Mouse (Mus musculus): ENCODE measurements at regions not wholly inside any gene's neighbourhood (a gene's known extent, or its start where the extent isn't known, plus 50 kb on each side); places are given as distances from the start of the nearest gene placed in this dataset.
A peak's percentile ranks its signal among the peaks of the same experiment; 100 is the strongest.

GRCm38 (mm10) chr12:13861226-13861625 lies 290.6 kb downstream of the Fam84a start:
- H3K27me3 ChIP-seq (ENCODE audit: control insufficient read depth, insufficient read depth, low read length), result no peaks in the 10 kb centered on the region
- no peak overlapping the region for H3K9ac ChIP-seq (ENCODE audit: low read length)
- no peak overlapping the region for H3K4me3 ChIP-seq (ENCODE audit: low read depth, low read length)
- ATAC-seq (ENCODE audit: insufficient read depth, low FRiP score, low TSS enrichment), result no peak
- no peak overlapping the region for H3K4me2 ChIP-seq (ENCODE audit: low read depth)
- DNase-seq (ENCODE audit: low spot score), result no peak
- H3K9me3 ChIP-seq (ENCODE audit: control insufficient read depth, low read length), result no peaks in the 10 kb centered on the region
- H3K4me1 ChIP-seq (ENCODE audit: control insufficient read depth, insufficient read depth, low read length), result no peaks in the 10 kb centered on the region
- 91% methylated on average over 7 of the region's 7 CpGs for WGBS
- H3K36me3 ChIP-seq (ENCODE audit: control insufficient read depth, insufficient read depth, low read length), result no peaks in the 10 kb centered on the region
- H3K27ac ChIP-seq (ENCODE audit: low read depth, low read length), result no peak overlapping the region

- Histone ChIP-seq H3K27ac (ENCODE audit: low read depth, low read length) (no peak overlapping the region), H3K36me3 (ENCODE audit: control insufficient read depth, insufficient read depth, low read length) (no peaks in the 10 kb centered on the region), H3K4me3 (ENCODE audit: low read depth, low read length) (no peak overlapping the region), H3K4me2 (ENCODE audit: low read depth) (no peak overlapping the region), H3K9me3 (ENCODE audit: control insufficient read depth, low read length) (no peaks in the 10 kb centered on the region), H3K9ac (ENCODE audit: low read length) (no peak overlapping the region), H3K4me1 (ENCODE audit: control insufficient read depth, insufficient read depth, low read length) (no peaks in the 10 kb centered on the region), H3K27me3 (ENCODE audit: control insufficient read depth, insufficient read depth, low read length) (no peaks in the 10 kb centered on the region)
- peak; percentile 22 for DNase-seq (ENCODE audit: low spot score)
- peak; percentile 9; the same call in 1 of the 2 replicates for ATAC-seq (ENCODE audit: insufficient read depth, low FRiP score, low TSS enrichment)
- 66% methylated on average over 13 of the region's 13 CpGs for WGBS
Measured at GRCm38 (mm10) chr12:13844532-13845485, 307.0 kb downstream of the Fam84a start.

- ATAC-seq (ENCODE audit: insufficient read depth, low FRiP score, low TSS enrichment) (no peak), DNase-seq (ENCODE audit: low spot score) (no peak)
- H3K9ac ChIP-seq (ENCODE audit: low read length), result no peak overlapping the region
- 69% methylated on average over 5 of the region's 5 CpGs for WGBS
- no peak overlapping the region for H3K27ac ChIP-seq (ENCODE audit: low read depth, low read length)
- no peaks in the 10 kb centered on the region for H3K9me3 ChIP-seq (ENCODE audit: control insufficient read depth, low read length)
- H3K36me3 ChIP-seq (ENCODE audit: control insufficient read depth, insufficient read depth, low read length), result no peaks in the 10 kb centered on the region
- H3K4me2 ChIP-seq (ENCODE audit: low read depth), result no peak overlapping the region
- H3K27me3 ChIP-seq (ENCODE audit: control insufficient read depth, insufficient read depth, low read length), result no peaks in the 10 kb centered on the region
- H3K4me1 ChIP-seq (ENCODE audit: control insufficient read depth, insufficient read depth, low read length), result no peaks in the 10 kb centered on the region
- no peak overlapping the region for H3K4me3 ChIP-seq (ENCODE audit: low read depth, low read length)
Measured at GRCm38 (mm10) chr12:13843423-13844080, 308.3 kb downstream of the Fam84a start.

GRCm38 (mm10) chr12:13841238-13841637 lies 310.6 kb downstream of the Fam84a start:
- H3K9ac ChIP-seq (ENCODE audit: low read length), result no peak overlapping the region
- H3K36me3 ChIP-seq (ENCODE audit: control insufficient read depth, insufficient read depth, low read length), result no peaks in the 10 kb centered on the region
- H3K4me2 ChIP-seq (ENCODE audit: low read depth), result no peak overlapping the region
- no peak overlapping the region for H3K4me3 ChIP-seq (ENCODE audit: low read depth, low read length)
- no peaks in the 10 kb centered on the region for H3K27me3 ChIP-seq (ENCODE audit: control insufficient read depth, insufficient read depth, low read length)
- no peaks in the 10 kb centered on the region for H3K4me1 ChIP-seq (ENCODE audit: control insufficient read depth, insufficient read depth, low read length)
- ATAC-seq (ENCODE audit: insufficient read depth, low FRiP score, low TSS enrichment) (no peak), DNase-seq (ENCODE audit: low spot score) (no peak)
- H3K27ac ChIP-seq (ENCODE audit: low read depth, low read length), result no peak overlapping the region
- no peaks in the 10 kb centered on the region for H3K9me3 ChIP-seq (ENCODE audit: control insufficient read depth, low read length)
- WGBS, result 85% methylated on average over 1 of the region's 1 CpGs

GRCm38 (mm10) chr12:13834723-13835122 lies 317.1 kb downstream of the Fam84a start:
- H3K4me3 ChIP-seq (ENCODE audit: low read depth, low read length), result no peak overlapping the region
- no peaks in the 10 kb centered on the region for H3K4me1 ChIP-seq (ENCODE audit: control insufficient read depth, insufficient read depth, low read length)
- H3K9ac ChIP-seq (ENCODE audit: low read length), result no peak overlapping the region
- H3K9me3 ChIP-seq (ENCODE audit: control insufficient read depth, low read length), result no peaks in the 10 kb centered on the region
- no peak for ATAC-seq (ENCODE audit: insufficient read depth, low FRiP score, low TSS enrichment)
- WGBS, result 90% methylated on average over 3 of the region's 3 CpGs
- no peaks in the 10 kb centered on the region for H3K36me3 ChIP-seq (ENCODE audit: control insufficient read depth, insufficient read depth, low read length)
- H3K27me3 ChIP-seq (ENCODE audit: control insufficient read depth, insufficient read depth, low read length), result no peaks in the 10 kb centered on the region
- no peak overlapping the region for H3K27ac ChIP-seq (ENCODE audit: low read depth, low read length)
- no peak overlapping the region for H3K4me2 ChIP-seq (ENCODE audit: low read depth)
- DNase-seq (ENCODE audit: low spot score), result no peak

GRCm38 (mm10) chr12:13825899-13826298 lies 326.0 kb downstream of the Fam84a start:
- H3K36me3 ChIP-seq (ENCODE audit: control insufficient read depth, insufficient read depth, low read length), result no peaks in the 10 kb centered on the region
- H3K9ac ChIP-seq (ENCODE audit: low read length), result no peak overlapping the region
- no peak overlapping the region for H3K4me2 ChIP-seq (ENCODE audit: low read depth)
- ATAC-seq (ENCODE audit: insufficient read depth, low FRiP score, low TSS enrichment) (no peak), DNase-seq (ENCODE audit: low spot score) (no peak)
- no peak overlapping the region for H3K4me3 ChIP-seq (ENCODE audit: low read depth, low read length)
- H3K27me3 ChIP-seq (ENCODE audit: control insufficient read depth, insufficient read depth, low read length), result no peaks in the 10 kb centered on the region
- H3K9me3 ChIP-seq (ENCODE audit: control insufficient read depth, low read length), result no peaks in the 10 kb centered on the region
- H3K4me1 ChIP-seq (ENCODE audit: control insufficient read depth, insufficient read depth, low read length), result no peaks in the 10 kb centered on the region
- H3K27ac ChIP-seq (ENCODE audit: low read depth, low read length), result no peak overlapping the region

- DNase-seq (ENCODE audit: low spot score), result no peak
- Histone ChIP-seq H3K27me3 (ENCODE audit: control insufficient read depth, insufficient read depth, low read length) (no peaks in the 10 kb centered on the region), H3K4me2 (ENCODE audit: low read depth) (no peak overlapping the region), H3K27ac (ENCODE audit: low read depth, low read length) (no peak overlapping the region), H3K4me3 (ENCODE audit: low read depth, low read length) (no peak overlapping the region), H3K9ac (ENCODE audit: low read length) (no peak overlapping the region), H3K36me3 (ENCODE audit: control insufficient read depth, insufficient read depth, low read length) (no peaks in the 10 kb centered on the region), H3K4me1 (ENCODE audit: control insufficient read depth, insufficient read depth, low read length) (no peaks in the 10 kb centered on the region), H3K9me3 (ENCODE audit: control insufficient read depth, low read length) (no peaks in the 10 kb centered on the region)
- no peak for ATAC-seq (ENCODE audit: insufficient read depth, low FRiP score, low TSS enrichment)
- 74% methylated on average over 2 of the region's 2 CpGs for WGBS
Measured at GRCm38 (mm10) chr12:13815500-13815899, 336.4 kb downstream of the Fam84a start.

- H3K9me3 ChIP-seq (ENCODE audit: control insufficient read depth, low read length), result no peaks in the 10 kb centered on the region
- no peak for DNase-seq (ENCODE audit: low spot score)
- H3K36me3 ChIP-seq (ENCODE audit: control insufficient read depth, insufficient read depth, low read length), result no peaks in the 10 kb centered on the region
- no peaks in the 10 kb centered on the region for H3K27me3 ChIP-seq (ENCODE audit: control insufficient read depth, insufficient read depth, low read length)
- WGBS, result 85% methylated on average over 2 of the region's 2 CpGs
- H3K9ac ChIP-seq (ENCODE audit: low read length), result no peak overlapping the region
- ATAC-seq (ENCODE audit: insufficient read depth, low FRiP score, low TSS enrichment), result no peak
- no peaks in the 10 kb centered on the region for H3K4me1 ChIP-seq (ENCODE audit: control insufficient read depth, insufficient read depth, low read length)
- no peak overlapping the region for H3K4me2 ChIP-seq (ENCODE audit: low read depth)
- no peak overlapping the region for H3K27ac ChIP-seq (ENCODE audit: low read depth, low read length)
- no peak overlapping the region for H3K4me3 ChIP-seq (ENCODE audit: low read depth, low read length)
Measured at GRCm38 (mm10) chr12:13810155-13810515, 341.7 kb downstream of the Fam84a start.

All from neural tube, embryonic 11.5 days (tissue).